Mouse (Mus musculus): ENCODE data around the gene Sacm1l. TPM values are rescaled to one million over a fixed set of nuclear protein-coding genes. Genes with fewer than 3 reads are reported as not detected.

Sacm1l gene
- total RNA-seq, 2 experiments from 2014 or later, result 41.1 to 44.5 TPM

Other genes starting within 250 kb of the Sacm1l start
- gene Lars2, start 162.8 kb upstream of the Sacm1l start, total RNA-seq (2021), result 100 to 1,000 TPM in 1 of 2 experiments, 10 to 100 TPM in 1; 100.0 to 120 TPM
- gene Limd1, start 51.1 kb upstream of the Sacm1l start, total RNA-seq (2021), result 10 to 100 TPM in 1 of 2 experiments, 1 to 10 TPM in 1; 9.6 to 13.5 TPM
- gene Slc6a20b, start 102.8 kb downstream of the Sacm1l start, total RNA-seq (2021), result under 1 TPM; 0.46 to 0.74 TPM
- under 1 TPM in 1 of 2 experiments, not detected in 1; 0.09 TPM for gene Ccr9, start 148.7 kb downstream of the Sacm1l start, total RNA-seq (2021)
- 10 to 100 TPM; 12.4 to 19.4 TPM for gene Slc6a20a, start 149.1 kb downstream of the Sacm1l start, total RNA-seq (2021)
- gene Lztfl1, start 187.9 kb downstream of the Sacm1l start, total RNA-seq (2021), result 10 to 100 TPM; 57.7 to 57.8 TPM